In the genomic region with DNA sequence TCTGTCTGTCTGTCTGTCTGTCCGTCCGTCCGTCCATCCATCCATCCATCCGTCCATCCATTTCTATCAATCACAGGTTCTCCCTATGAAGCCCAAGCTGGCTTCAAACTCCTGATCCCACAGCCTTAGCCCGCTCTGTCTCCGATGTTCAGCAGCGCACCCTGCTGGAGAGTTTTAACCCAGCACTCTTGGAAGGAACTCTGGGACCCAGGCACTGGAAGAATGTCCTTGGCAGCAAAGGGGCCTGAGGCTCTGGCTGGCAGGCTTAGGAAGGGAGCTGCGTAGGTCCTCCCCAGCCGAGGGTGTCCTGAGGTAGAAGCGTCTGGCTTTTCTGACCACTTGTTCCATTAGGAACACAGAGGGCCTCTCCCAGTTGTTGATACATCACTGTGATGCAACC, we compare ENCODE assay signal across 7 mouse cellular contexts. TPM values are rescaled to one million over a fixed set of nuclear protein-coding genes. Genes with fewer than 3 reads are reported as not detected.
DNase-seq lines count a peak whose midpoint lies in the region; TF ChIP-seq lines count a peak whose summit lies in the region.

No protein-coding gene starts in this region.

- peak; percentile 69 for DNase-seq in 3134 (ENCODE audit: extremely low read depth, insufficient read length, low spot score)
- peak; percentile 67 for DNase-seq in B cell, adult 2 months
- peak; percentile 42 for DNase-seq in brain, embryonic 14.5 days (ENCODE audit: low read depth)
- peak; percentile 84 to 87 for DNase-seq in heart, adult 18-20 months
- DNase-seq in kidney, postnatal 10 days, result peak; percentile 81
- peak; percentile 81 to 84 for DNase-seq in lung, postnatal 4 days
- DNase-seq in spleen, postnatal 4 days (ENCODE audit: low spot score in 2 of 2), result peak; percentile 68 to 89

- no peak for TF ChIP-seq POLR2A in brain, embryonic 14.5 days (IDR thresholded peaks at IDR 0.05; ENCODE audit: borderline replicate concordance, extremely low read depth, insufficient read depth, insufficient read length, poor library complexity, severe bottlenecking)

- peak; percentile 61 for TF ChIP-seq CTCF in brain, embryonic 14.5 days (IDR thresholded peaks at IDR 0.05; ENCODE audit: borderline replicate concordance, extremely low read depth, insufficient read depth, insufficient read length)

RNA-seq across cellular contexts. Expression of gene Arpc1b, which starts 2.9 kb away (rescaled TPM):
- polyA plus RNA-seq in brain, embryonic 14.5 days (2012; rRNA removed), result 57.3 and 67.2 TPM in 2 replicates
- total RNA-seq in heart, adult 18-20 months (2021), result 10 to 100 TPM; 65.3 to 67.4 TPM

RNA-seq across cellular contexts. Expression of gene Pdap1, which starts 23.1 kb away (rescaled TPM):
- polyA plus RNA-seq in brain, embryonic 14.5 days (2012; rRNA removed), result 73.6 and 112 TPM in 2 replicates
- 10 to 100 TPM; 39.3 to 40.2 TPM for total RNA-seq in heart, adult 18-20 months (2021)

RNA-seq across cellular contexts. Expression of gene Bud31, which starts 23.2 kb away (rescaled TPM):
- 121 and 148 TPM in 2 replicates for polyA plus RNA-seq in brain, embryonic 14.5 days (2012; rRNA removed)
- total RNA-seq in heart, adult 18-20 months (2021), result 10 to 100 TPM; 57.0 to 58.9 TPM

RNA-seq across cellular contexts. Expression of gene Kpna7, which starts 33.1 kb away (rescaled TPM):
- polyA plus RNA-seq in brain, embryonic 14.5 days (2012; rRNA removed), result not detected in 2 replicates
- total RNA-seq in heart, adult 18-20 months (2021), result not detected

RNA-seq across cellular contexts. Expression of gene Arpc1a, which starts 33.3 kb away (rescaled TPM):
- 260 and 261 TPM in 2 replicates for polyA plus RNA-seq in brain, embryonic 14.5 days (2012; rRNA removed)
- total RNA-seq in heart, adult 18-20 months (2021), result 10 to 100 TPM; 61.4 to 63.8 TPM

Comparison
In these comparisons a context has a peak if more than half of its experiments do, and no peak if none do; other contexts are left out.
1. Peak in every context shown above with its lines: DNase-seq.